Mouse (Mus musculus): ENCODE measurements around the gene Stard10. TPM values are rescaled to one million over a fixed set of nuclear protein-coding genes. Genes with fewer than 3 reads are reported as not detected.

Stard10 gene
- total RNA-seq, 2 experiments from 2014 or later, result 22.5 to 60.5 TPM

DNA sequence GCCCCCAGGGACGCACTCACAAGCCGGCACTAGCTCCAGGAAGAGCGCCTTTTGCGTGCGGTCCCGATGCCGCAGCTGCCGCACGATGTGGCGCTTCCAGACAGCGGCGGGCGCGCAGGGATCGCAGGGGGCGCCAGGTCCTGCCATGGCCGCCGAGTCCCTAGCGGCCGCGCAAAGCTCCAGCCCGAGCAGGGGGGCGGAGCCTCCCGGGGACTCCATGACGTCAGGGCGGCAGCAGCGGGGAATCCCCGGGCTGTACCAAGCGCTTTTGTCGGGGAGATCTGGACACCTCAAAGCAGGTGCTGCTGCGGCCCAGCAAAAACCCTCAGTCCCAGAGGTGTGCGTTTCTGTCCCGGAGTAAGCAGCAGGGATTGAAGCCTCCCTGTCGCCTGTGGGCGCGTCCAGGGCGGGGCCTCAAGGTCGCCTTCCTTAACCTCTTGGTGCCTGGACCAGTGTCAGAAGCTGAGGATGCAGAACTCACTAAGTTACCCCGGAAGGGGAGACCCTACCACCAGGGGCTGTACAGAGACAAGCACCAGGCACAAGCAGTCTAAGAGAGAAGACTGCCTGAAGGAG lies 14.9 kb upstream of the Stard10 start, which contains the start of gene Atg16l2:
TSS of gene Atg16l2 (minus strand) at position 371 of the 576 bp plus-strand sequence.
- DNase-seq, result peak; percentile 94 to 96

DNA sequence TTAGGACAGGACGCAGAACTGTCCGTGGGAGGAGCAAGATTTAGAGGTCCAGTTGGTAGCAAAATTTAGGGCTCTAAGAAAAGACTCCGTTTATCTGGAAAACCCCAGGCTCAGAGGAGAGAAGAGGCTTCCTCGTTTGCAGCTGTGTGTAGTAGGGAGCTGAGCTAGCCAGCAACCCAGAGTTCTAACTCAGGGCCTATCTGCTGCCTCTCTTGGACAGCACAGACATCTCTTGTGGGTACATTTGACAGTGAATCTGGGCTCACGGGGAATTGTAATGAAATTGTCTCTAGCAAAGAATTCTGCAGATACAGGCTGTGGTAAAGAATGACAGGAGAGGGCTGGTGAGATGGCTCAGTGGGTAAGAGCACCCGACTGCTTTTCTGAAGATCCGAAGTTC lies 14.2 kb upstream of the Stard10 start:
- DNase-seq, result no peak

DNA sequence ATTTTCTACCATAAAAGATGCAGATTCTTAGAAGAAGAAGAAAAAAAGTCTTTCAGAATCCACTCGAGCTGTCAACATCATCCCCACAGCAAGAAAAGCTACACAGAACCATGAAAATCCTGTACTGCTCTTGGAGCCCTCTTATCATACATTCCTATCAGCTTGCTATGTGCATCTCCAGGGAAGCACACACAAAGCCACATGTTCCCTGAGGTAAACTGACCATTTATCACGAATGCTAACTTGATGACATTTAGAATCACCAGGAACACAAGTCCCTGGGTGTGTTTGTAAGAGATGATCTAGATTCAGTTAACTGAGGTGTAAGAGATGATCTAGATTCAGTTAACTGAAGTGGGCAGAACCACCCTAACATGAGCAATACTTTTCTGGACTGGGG lies 10.0 kb upstream of the Stard10 start:
- DNase-seq, result no peak

DNA sequence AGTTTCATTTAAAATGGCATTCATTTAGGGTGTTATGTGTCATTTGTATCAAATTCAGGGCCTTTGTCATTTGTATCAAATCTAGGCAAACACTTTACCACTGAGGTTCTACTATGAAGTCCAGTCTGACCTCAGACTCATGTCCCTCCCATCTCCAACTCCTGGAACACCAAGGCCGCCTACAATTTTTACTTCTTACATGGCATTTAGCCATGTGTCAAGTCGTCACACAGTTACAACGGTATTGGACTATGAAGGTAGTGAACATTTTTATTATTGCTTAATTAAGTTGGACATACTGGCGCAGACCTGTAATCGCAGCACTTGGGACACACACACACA lies 6.9 kb upstream of the Stard10 start:
- DNase-seq, result no peak

DNA sequence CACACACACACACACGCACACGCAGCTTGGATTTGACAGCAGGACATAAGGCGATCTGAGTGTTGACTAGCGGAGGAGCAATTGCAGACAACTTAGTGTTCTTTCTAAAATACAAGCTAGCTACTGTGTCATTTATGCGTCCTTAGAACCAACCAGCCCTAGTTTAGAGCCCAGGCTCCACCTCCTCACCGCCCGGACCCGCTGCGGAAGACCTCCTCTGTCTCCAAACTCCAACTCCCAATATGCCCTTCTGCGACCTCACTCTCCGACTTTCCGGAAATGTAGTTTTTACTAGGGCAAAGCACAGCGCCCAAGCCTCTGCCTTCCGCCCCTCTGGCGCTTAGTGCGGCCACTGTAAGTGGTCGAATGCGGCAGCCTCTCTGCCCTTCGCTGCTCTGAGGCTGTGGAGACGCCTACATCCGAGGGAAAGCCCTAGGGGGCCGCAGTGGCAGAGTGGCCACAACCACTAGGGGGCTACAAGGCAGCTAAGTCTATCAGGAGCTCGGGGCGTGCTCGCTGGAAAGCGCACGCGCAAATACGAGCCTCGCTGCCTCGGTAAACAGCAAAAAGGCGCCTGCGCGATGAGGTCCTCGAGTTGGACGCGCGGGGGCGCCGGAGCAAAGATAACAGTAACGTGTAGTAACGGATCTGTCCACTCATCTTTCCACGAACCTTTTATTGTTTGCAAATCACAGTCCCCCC lies 6.4 kb upstream of the Stard10 start:
- DNase-seq, result peak; percentile 97 to 98

DNA sequence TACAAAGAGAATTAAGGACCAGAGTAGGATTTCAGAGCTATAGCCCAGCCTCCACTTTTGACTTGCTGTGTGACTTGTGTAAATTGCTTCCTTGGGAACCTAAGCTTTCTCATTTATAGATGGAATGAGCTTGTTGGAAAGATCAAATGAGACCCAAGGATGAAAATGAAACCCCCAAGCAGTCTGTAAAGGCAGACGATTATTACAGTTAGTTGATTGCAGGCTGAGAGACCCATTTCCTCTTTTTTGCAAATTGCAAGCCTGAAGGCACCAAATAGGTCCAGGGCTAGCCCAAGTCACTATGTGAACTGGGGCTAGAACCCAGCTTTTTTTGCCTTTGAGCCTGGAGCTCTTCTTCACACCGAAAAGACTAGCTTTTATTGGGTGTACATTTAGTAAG lies 5.8 kb upstream of the Stard10 start:
- no peak for DNase-seq

DNA sequence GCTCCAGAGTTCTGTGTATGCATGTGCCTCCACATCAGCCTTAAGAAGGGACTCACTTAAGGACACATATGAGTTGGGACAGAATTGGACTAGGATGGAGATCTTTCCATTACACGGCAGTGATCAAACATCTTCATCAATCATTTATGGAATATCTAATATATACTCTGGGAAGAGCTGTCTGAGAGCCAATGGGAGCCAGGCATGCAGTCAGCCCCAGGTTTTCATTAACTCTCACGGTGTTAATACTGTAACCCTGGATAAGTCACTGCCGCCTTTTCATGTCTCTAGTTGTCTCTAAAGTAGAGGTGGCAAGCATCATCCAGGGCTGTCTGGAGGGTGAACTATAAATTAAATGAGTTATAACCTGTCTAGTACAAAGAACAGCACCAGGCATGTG lies 3.9 kb upstream of the Stard10 start:
- DNase-seq, result no peak

DNA sequence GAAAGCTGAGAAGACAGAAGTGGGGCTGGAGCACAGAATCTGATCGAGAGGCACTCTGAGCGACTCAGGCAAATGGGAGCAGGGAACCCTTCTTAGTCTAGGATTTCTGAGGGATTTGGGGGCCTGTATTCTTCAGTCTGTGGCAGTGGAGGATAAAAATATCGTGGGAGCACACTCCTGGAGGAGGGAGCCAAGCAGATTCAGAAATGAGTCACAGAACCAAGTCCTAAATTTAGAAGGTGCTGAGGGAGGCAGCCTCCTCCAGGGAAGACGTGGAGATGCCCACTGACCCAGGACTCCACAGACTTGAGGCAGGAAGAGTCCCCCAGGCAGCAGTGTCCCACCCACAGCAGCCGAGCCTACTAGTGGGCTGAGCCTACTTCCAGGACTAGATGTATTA lies 2.5 kb upstream of the Stard10 start:
- no peak for DNase-seq

DNA sequence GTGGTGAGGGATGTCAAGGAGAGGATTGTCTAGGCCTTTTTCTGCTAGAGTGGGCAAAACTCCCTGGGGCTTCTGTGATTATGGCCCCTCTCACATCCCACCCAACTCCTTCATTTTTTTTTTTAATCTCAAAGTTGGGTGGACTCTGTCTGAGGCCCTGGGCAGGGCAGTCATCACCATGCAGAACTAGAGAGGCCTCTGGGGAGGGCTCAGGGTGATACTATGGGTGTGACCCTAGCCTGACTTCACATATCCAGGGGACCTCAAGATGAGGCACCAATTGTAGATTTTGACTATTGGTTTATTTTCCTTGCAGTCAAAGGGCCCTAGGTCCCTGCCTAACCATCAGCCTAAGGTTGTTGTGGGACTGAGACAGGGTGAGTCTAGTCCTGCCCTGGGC lies 1.2 kb upstream of the Stard10 start:
- no peak for DNase-seq

DNA sequence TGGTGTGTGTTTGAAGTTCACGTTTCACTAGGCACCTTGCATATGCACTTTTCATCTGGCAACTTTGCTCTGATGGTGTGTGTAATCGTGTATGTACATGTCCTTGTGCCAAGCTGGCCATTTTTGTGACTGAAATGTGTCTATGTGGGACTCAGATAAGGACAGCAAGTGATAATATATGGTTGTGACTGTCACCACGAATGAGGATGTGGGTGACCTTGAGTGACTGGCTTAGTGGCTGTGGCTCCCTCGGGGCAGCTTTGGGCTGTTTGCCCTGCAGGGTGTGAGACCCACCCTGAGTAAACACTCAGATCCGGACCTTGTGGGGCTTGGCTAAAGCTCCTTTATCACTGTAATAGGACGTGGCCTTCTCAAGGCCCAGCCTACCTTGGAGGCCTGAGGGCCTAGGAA lies 290 bp upstream of the Stard10 start:
- DNase-seq, result no peak

DNA sequence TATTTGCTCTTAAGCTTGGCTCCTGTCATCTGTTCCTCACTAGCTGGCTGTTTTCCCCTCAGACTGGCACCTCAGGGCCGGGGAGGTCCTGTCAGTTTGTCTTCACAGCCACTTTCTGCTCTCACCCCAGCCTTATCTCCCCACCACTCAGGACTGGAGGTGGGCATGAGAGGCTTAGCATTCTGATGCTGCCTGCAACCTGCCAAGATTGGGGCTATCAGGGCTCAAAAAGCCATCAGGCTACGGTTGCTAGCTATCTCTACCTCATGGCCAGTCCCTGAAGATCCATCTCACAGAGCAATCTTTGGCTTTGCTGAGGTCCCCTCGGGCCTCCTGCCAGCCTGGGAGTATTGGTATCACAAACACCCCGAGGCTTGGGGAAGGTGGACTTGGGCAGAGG lies 2.0 kb downstream of the Stard10 start:
- no peak for DNase-seq

DNA sequence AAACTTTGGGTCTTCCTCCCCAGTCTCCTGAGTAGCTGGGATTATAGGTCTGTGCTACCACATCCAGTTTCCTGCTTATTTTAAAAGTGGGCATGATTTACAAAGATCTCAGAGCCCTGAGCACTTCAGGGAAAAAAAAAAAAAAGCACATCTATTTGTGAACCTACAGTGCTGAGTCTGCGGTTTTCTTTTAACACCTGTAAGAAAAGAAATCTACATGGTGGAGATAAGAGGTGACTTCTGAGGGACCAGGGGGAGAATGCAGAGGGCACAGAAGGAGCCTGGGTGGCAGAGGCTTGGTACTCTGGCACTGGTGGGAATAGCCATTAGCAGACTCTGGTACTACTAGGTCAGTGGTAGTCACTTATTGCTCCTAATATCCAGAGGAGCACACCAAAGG lies 2.9 kb downstream of the Stard10 start:
- no peak for DNase-seq

DNA sequence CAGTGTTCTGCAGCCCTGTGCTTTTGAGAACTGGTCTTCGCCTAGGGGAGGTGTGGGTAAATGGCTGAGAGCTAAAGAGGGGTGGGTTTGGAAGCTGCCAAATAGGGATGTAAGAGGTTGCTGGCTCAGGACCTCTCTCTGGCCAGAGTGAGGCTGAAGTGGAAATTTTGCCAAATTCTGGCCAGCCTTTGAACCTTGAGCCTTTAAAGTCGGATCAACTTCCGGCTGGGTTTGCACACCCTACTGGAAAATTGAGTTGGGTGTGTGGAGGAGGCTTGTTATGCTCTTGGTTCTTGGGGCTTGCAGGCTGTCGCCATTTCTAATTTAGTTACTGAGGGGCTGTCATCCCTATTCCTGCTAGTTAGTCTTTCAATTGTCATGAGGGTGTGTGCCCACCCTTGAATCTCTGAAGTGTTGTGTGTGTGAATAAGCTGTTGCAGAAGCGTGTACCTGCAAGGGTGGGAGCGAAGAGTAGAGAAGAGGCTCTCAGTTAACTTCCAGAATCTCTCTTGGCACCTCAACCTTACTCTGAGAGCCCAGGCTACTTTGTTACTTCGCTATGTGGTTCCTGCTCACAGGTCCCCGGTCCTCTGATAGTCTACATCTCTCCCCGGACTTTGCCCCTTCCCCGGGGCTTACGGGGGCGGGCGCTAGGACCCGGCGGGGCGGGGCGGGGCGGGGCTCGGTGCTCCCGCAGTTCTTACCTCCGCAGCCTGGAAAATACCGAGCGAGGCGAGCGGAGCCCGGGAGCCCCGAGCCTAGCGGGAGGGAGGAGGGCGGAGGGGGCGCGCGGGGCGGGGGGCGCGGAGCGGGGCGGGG lies 3.7 kb downstream of the Stard10 start:
- peak; percentile 55 to 79 for DNase-seq

DNA sequence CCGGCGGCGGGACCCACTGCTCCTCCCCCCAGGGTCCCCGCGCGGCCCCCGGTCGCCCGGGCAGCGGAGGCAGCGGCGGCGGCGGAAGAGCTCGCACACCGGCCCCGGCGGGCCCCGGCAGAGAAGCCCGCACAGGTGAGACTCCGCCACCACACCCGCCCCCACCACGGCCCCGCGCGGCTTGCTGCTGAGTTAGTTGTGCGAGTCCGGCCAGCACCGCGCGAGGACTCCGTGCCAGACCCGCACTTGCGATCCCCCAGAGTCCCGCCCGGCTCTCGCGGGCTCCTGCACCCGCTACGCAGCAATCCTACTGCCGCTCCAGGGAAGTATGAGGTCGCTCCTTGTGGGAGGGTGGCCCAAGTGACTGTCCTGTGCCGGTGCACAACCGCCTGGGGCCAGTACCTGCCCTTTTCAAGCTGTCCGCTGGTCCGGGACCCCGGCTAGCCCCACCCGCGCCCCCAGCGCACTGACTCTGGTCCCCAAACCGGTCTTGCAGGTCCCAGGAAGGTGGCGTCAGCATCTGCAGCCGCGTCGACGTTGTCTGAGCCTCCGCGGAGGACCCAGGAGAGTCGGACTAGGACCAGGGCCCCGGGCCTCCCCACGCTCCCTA lies 4.4 kb downstream of the Stard10 start:
- DNase-seq, result peak; percentile 26 to 62

DNA sequence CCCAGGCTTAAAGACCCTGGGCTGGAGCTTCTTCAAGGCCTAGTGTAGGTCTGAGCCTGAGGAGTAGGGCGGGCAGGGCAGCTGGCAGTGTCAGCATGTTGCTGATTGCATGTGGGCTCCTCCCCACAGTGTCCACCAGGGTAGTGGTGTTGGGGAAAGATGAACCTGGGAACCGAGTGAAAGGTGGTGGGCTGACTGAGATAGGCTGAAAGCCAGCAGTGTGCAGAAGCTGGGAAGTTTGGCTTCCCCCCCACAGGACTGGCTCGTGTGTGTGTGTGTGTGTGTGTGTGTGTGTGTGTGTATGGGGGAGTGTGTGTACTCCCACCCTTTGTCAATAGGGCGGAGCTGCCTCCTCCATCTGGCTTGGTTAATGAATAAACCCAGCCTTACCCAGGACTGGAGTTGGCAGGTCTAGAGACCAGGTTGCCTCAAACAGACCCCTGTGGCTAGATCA lies 6.3 kb downstream of the Stard10 start:
- DNase-seq, result peak in 1 of 2 experiments; percentile 28

DNA sequence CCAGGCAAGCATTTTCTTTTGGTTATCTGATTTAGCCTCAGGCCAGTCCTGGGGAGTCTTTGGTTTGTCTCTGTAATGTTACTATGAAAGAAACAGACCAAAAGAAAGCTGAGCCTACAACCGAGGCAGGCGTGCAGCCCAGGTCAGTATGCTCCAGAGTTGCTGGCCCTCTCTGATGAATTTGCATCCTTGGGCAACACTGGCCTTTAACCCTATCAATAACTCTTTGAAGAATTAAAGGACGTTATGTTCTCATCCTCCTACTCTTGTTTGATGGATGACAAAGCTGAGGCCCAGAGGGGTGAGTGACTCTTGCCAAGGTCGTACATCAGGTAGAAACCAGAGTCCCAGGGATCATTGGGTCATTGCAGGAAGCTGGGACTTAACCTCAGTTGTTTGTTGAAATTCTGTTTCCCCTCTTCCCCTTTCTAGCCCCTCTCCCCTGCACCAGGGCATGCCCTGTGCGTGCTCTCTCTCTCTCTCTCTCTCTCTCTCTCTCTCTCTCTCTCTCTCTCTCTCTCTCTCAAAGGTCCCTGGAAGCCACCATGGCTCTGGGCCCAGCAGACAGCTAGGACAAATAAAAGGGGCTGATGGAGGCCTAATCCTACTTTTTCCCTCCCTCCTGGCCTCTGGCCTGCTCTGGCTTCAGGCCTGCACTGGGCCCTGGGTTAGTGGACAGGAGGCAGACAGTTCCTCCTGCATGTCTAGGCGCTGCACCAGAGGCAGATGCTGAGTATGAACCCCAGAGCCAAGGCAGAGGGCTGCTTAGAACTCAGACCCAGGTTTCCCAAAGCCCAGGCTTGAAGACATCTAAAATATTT lies 7.5 kb downstream of the Stard10 start:
- peak in 1 of 2 experiments; percentile 40 for DNase-seq

DNA sequence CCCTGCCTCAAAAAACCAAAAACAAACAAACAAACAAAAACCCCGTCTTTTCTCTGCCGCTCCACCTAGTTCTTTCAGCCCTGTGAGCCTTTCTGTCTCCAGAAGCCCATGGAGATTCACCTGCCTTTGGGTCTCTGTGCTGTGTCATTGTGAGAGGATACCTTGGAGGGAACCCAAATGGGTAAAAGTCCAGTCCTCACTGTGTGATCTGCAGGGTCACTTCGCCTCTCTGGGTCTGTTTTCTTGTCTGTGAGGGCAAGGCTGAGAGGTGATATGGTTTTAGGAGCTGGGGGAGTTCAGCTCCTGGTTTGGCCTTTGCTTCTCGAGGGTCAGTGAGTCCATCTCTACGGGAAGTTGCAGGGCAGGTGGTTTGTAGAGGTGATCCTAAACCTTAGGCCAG lies 9.1 kb downstream of the Stard10 start:
- DNase-seq, result no peak

DNA sequence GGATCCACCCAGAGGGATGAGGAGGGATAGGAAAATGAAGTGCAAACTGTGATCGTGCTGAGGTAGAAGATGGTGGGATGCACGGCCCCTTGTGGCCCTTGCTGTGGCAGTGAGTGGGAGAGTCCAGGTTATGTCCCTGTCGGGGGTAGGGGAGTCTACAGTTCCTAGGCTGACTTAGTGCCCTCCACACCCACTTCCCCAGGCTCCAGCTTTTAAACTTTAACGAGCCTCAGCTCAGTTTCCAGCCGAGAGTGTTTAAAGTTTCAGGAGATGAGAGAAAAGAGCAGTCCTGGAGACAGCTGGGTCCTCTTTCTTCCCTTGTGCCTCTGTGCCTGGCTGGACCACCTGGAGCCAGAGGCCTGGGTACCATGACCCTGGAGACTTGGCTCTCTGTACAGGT lies 10.4 kb downstream of the Stard10 start:
- no peak for DNase-seq

DNA sequence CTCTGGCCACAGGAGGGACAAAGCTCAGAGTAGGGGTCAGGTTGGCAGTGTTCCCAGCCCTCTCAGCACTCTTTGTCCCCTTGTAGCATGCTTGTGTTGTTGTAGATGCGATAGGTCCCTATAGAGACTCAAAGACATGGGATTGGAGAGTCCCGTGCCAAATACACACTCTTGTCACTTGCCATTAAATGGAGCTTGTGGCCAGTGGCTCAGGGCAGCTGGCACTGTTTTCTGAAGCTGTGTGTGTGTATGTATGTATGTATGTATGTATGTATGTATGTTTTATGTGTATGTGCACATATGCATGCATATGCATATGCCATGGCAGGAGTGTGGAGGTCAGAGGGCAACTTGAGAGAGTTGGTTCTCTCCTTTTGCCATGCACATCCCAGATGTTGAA lies 10.9 kb downstream of the Stard10 start:
- no peak for DNase-seq

DNA sequence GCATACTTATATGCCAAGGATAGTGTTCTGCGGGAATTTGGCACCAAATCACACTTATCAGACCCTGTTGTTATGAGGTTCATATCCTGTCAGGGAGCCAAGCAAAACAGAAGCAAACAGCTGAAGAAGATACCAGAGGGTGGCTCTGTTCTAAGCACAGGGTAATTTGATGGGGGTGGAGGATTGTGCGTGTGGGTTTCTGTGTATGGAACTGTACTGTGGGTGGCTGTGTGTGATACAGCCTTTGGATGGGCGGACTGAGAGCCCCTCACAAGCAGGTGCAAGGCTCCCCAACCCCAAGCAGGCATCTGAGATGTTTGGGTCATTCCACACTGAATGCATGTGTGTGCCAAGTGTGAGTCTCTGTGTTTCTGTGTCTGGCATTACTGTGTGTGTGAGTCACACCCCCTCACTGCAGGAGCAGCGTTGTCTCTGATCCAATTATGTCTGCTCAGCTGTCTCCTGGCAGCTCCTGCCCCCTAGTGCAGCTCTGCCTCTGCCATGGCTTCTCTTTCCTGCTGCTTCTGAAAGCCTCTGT lies 11.8 kb downstream of the Stard10 start:
- peak; percentile 49 to 70 for DNase-seq

DNA sequence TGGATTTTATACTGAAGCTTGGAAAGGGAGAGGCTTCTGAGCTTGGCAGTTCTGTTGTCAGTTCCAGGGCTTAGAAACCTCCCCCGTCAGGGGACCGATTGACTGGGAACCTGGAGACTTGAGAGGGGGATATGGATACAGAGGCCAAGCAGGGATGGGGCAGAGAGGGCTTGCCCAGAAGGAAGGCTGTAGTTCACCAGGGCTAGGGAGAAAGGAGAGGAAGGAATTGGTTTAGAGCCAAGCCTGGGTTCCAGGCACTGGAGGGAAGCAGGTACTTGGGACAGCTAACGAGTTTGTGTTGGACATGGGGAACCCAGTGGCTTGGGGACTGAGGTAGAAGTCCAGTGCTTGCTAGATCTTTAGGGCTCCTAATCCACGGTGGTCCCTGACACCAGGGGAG lies 12.7 kb downstream of the Stard10 start:
- no peak for DNase-seq

Data from adrenal gland, postnatal 36 days (tissue).